Mouse (Mus musculus) midbrain, postnatal 0 days (tissue): ENCODE results near the gene Pycr2. TPM values are rescaled to one million over a fixed set of nuclear protein-coding genes. Genes with fewer than 3 reads are reported as not detected.

Source experiments
- ATAC-seq: fragments of 200-750 bp; cut with Nextera tagmentation; 2 replicates; pipeline ENCODE4 v1.8.0; 2017; ENCODE audit warnings: moderate number of reproducible peaks, mild to moderate bottlenecking, moderate TSS enrichment, moderate library complexity; ENCODE audit not compliant: low FRiP score
- DNase-seq: peaks from one replicate; pipeline ENCODE4 v3.0.0-alpha.2; 2015; ENCODE audit warnings: low spot score
- H3K27ac ChIP-seq: fragments of 300-500 bp; sonication (generic); 2 replicates; pipeline ENCODE4 v1.5.1; 2014; ENCODE audit warnings: low read depth, mild to moderate bottlenecking, low read length, mixed read lengths
- H3K27me3 ChIP-seq: fragments of 300-500 bp; sonication (generic); 2 replicates; pipeline ENCODE4 v1.6.1; 2014; ENCODE audit warnings: low read length, control low read depth, mixed read lengths; ENCODE audit not compliant: insufficient read depth
- H3K36me3 ChIP-seq: fragments of 300-500 bp; sonication (generic); 2 replicates; pipeline ENCODE4 v1.6.1; 2014; ENCODE audit warnings: low read length, control low read depth, mixed read lengths; ENCODE audit not compliant: insufficient read depth
- H3K4me1 ChIP-seq: fragments of 300-500 bp; sonication (generic); 2 replicates; pipeline ENCODE4 v1.6.1; 2014; ENCODE audit warnings: mild to moderate bottlenecking, control low read depth, antibody characterized with exemption, low read length, mixed read lengths; ENCODE audit not compliant: insufficient read depth
- H3K4me2 ChIP-seq: fragments of 300-500 bp; sonication (generic); 2 replicates; pipeline ENCODE4 v1.6.1; 2014; ENCODE audit warnings: low read depth, mild to moderate bottlenecking, low read length, mixed read lengths; ENCODE audit not compliant: poor library complexity, severe bottlenecking
- H3K4me3 ChIP-seq: fragments of 300-500 bp; sonication (generic); 2 replicates; pipeline ENCODE4 v1.5.1; 2014; ENCODE audit warnings: low read depth, mild to moderate bottlenecking, low read length, moderate library complexity
- H3K9ac ChIP-seq: fragments of 300-500 bp; sonication (generic); replicated peaks from 2 replicates; pipeline ENCODE4 v1.6.1; 2014; ENCODE audit warnings: mild to moderate bottlenecking, low read length, moderate library complexity, mixed read lengths; ENCODE audit not compliant: poor library complexity, severe bottlenecking
- H3K9me3 ChIP-seq: fragments of 300-500 bp; sonication (generic); 2 replicates; pipeline ENCODE4 v1.6.1; 2016; ENCODE audit warnings: low read length, control low read depth
- CTCF ChIP-seq: IDR thresholded peaks from 2 replicates; pipeline ENCODE4 v1.5.1; 2016; ENCODE audit warnings: antibody characterized with exemption, mild to moderate bottlenecking
- WGBS: fragments of 180-500 bp; shearing (Covaris S2); extraction: QIAGEN DNeasy Blood & Tissue Kit; methylation state at CpG from one replicate; pipeline ENCODE4 v1.1.7; 2014; 5-methylcytosine and 5-hydroxymethylcytosine counted together
- polyA plus RNA-seq: library from polyadenylated mRNA; unstranded; fragments of >200 nt; fragmentation: Nextera tagmentation; extraction: Ambion mirVana; gene quantifications from 2 replicates; pipeline ENCODE4 v1.2.1, GENCODE M21; 2015
- total RNA-seq: library from RNA; depleted of rRNA; stranded (reverse); fragments of >200 nt; gene quantifications from 2 replicates; pipeline ENCODE4 v1.2.3, GENCODE M21; 2014

Pycr2 gene
- total and polyA plus RNA-seq, 2 experiments from 2014 or later, result 50.5 to 60.5 TPM

DNA sequence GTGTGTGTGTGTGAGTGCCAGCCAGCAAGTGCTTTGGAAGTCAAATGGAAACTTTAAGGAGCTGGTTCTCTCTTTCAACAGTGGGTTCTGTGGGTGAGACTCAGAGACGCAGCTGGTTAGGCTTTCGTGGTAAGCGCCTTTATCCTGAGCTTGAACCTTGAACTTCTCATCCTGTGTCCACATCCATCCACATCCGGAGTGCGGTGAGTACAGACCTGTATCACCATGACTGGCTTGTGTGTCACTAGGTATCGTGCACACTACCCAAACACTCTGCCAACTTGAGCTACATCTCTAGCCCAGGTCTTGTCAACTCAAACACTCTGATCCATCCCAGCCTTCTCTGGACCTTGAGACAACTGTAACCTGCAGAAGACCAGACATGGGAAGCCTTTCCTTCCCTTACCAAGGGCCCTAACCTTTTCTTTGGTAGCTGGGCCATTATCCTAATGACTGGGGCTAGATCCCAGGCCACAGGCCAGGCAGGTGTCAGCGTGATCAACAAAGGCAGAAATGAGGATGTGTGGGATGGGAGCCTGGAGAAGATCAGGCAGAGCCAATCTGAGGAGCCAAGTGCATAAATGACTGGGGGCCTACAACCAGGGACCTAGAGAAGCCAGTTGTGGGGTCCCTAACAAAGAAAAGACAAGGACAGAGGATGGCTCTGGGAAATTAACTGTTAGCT lies 36.8 kb downstream of the Pycr2 start:
- Histone ChIP-seq H3K36me3 (no peaks in the 10 kb centered on the region), H3K4me2 (no peak overlapping the region), H3K27ac (no peak overlapping the region), H3K9ac (no peak overlapping the region), H3K4me1 (peaks cover 3% of the 10 kb centered on the region; the same call in 1 of the 2 replicates), H3K9me3 (no peaks in the 10 kb centered on the region), H3K27me3 (peaks cover 46% of the 10 kb centered on the region), H3K4me3 (no peak overlapping the region)
- DNase-seq, result no peak
- no peak for TF ChIP-seq CTCF
- 88% methylated on average over 7 of the region's 7 CpGs for WGBS
- no peak for ATAC-seq

- Histone ChIP-seq H3K27me3 (peaks cover 40% of the 10 kb centered on the region), H3K36me3 (no peaks in the 10 kb centered on the region), H3K9me3 (no peaks in the 10 kb centered on the region), H3K4me3 (peak overlapping the region; percentile 62), H3K4me2 (peak overlapping the region; percentile 93), H3K27ac (no peak overlapping the region), H3K4me1 (peaks cover 3% of the 10 kb centered on the region; the same call in 1 of the 2 replicates), H3K9ac (peak overlapping the region; percentile 44; the same call in 1 of the 2 replicates)
- DNase-seq (no peak), ATAC-seq (no peak)
- no peak for TF ChIP-seq CTCF
- WGBS, result 6% methylated on average over 18 of the region's 18 CpGs
Measured at GRCm38 (mm10) chr1:180941726-180942125, 37.6 kb downstream of the Pycr2 start.

DNA sequence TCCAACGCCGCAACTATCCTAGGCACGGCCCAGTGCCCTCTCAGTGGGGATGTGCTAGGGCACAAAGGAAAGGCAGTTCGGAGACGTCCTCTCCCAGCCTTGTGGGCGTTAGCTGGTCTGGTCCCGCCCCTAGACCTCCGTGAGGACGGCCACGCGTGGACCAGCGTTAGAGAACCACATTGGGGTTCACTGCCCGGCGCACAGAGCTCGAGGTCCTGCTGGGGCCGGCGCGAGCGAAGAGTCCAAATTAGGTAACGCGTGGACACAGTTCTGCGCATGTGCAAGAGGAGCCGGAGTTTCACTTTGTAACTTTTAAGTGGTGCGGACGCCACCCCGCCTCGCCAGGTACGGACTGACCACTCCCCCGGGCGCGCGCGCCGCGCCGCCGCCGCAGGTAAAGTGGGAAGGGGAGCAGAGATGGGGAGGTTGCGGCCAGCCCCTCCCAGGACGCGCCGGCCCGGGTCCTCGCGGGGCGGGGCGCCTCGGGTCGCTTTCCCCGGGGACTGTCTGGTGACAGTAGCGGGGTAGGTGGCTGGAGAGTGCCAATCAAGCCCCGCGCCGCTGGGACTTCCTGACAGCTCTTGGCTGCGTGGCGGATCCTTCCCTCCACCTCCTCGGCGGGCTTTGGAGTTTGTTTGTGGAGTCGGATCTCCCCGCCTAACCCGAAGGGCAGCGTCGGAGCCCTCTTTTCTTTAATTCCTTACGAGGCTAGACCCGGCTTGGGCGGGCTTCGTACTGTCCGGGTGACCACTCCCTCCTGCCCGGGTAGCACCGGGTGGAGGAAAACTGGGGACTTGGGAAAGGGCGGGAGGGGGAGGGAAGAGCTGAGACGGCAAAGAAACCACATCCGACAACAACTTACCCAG lies 38.3 kb downstream of the Pycr2 start, which contains the start of gene Tmem63a:
TSS of gene Tmem63a (plus strand) at position 179 of the 866 bp plus-strand sequence.
- ATAC-seq, result no peak
- no peak within 1 kb of the TSS for H3K27ac ChIP-seq
- peaks cover 39% of the 10 kb centered on the region for H3K27me3 ChIP-seq
- no peaks in the 10 kb centered on the region for H3K9me3 ChIP-seq
- H3K36me3 ChIP-seq, result no peaks in the 10 kb centered on the region
- peak within 1 kb of the TSS; percentile 44; the same call in 1 of the 2 replicates for H3K9ac ChIP-seq
- H3K4me2 ChIP-seq, result peak within 1 kb of the TSS; percentile 93
- H3K4me3 ChIP-seq, result peak within 1 kb of the TSS; percentile 62
- peak; percentile 32 for DNase-seq
- peaks cover 3% of the 10 kb centered on the region; the same call in 1 of the 2 replicates for H3K4me1 ChIP-seq
- WGBS, result under 1% methylated on average over 67 of the region's 73 CpGs
- no peak for TF ChIP-seq CTCF

GRCm38 (mm10) chr1:180943032-180943644 lies 39.0 kb downstream of the Pycr2 start:
- H3K9me3 ChIP-seq, result no peaks in the 10 kb centered on the region

GRCm38 (mm10) chr1:180943896-180944295 lies 39.8 kb downstream of the Pycr2 start:
- 83% methylated on average over 1 of the region's 1 CpGs for WGBS
- peaks cover 3% of the 10 kb centered on the region; the same call in 1 of the 2 replicates for H3K4me1 ChIP-seq
- H3K36me3 ChIP-seq, result no peaks in the 10 kb centered on the region
- no peak overlapping the region for H3K4me2 ChIP-seq
- no peak overlapping the region for H3K27ac ChIP-seq
- no peaks in the 10 kb centered on the region for H3K9me3 ChIP-seq
- H3K9ac ChIP-seq, result no peak overlapping the region
- peaks cover 34% of the 10 kb centered on the region for H3K27me3 ChIP-seq
- no peak overlapping the region for H3K4me3 ChIP-seq
- TF ChIP-seq CTCF, result no peak
- ATAC-seq (no peak), DNase-seq (no peak)

More at GRCm38 (mm10) chr1:180943032-180943644, 39.0 kb downstream of the Pycr2 start:
- H3K36me3 ChIP-seq, result no peaks in the 10 kb centered on the region
- H3K4me1 ChIP-seq, result peaks cover 3% of the 10 kb centered on the region; the same call in 1 of the 2 replicates
- WGBS, result 46% methylated on average over 11 of the region's 11 CpGs
- no peak overlapping the region for H3K27ac ChIP-seq
- no peak for ATAC-seq
- peak overlapping the region; percentile 93 for H3K4me2 ChIP-seq
- TF ChIP-seq CTCF, result no peak
- peak overlapping the region; percentile 62 for H3K4me3 ChIP-seq
- no peak overlapping the region for H3K9ac ChIP-seq
- no peak for DNase-seq
- peaks cover 34% of the 10 kb centered on the region for H3K27me3 ChIP-seq
